Mouse (Mus musculus) small intestine, adult 2 months (tissue): ENCODE measurements at regions not wholly inside any gene's neighbourhood (a gene's known extent, or its start where the extent isn't known, plus 50 kb on each side); places are given as distances from the start of the nearest gene placed in this dataset.

Experiments used
- H3K27ac ChIP-seq: fragments of 200-500 bp; 2 replicates; pipeline ENCODE4 v1.5.1; 2012; ENCODE audit warnings: low read depth, low read length, control low read depth, inconsistent platforms; ENCODE audit not compliant: insufficient read depth
- H3K27me3 ChIP-seq: fragments of 200-500 bp; 2 replicates; pipeline ENCODE4 v1.6.1; 2012; ENCODE audit warnings: mild to moderate bottlenecking, moderate library complexity, low read length, inconsistent platforms; ENCODE audit not compliant: control insufficient read depth, insufficient read depth
- H3K36me3 ChIP-seq: fragments of 200-500 bp; 2 replicates; pipeline ENCODE4 v1.6.1; 2012; ENCODE audit warnings: mild to moderate bottlenecking, low read length, control low read depth, inconsistent platforms; ENCODE audit not compliant: control insufficient read depth, insufficient read depth
- H3K4me1 ChIP-seq: fragments of 200-500 bp; 2 replicates; pipeline ENCODE4 v1.6.1; 2012; ENCODE audit warnings: low read length, inconsistent platforms, mixed read lengths; ENCODE audit not compliant: control insufficient read depth, insufficient read depth, insufficient read length
- H3K4me3 ChIP-seq: fragments of 200-500 bp; 2 replicates; pipeline ENCODE4 v1.5.1; 2012; ENCODE audit warnings: low read depth, mild to moderate bottlenecking, control low read depth, inconsistent platforms, low read length, moderate library complexity
- CTCF ChIP-seq: fragments of 200-500 bp; IDR thresholded peaks from 2 replicates; pipeline ENCODE4 v1.5.1; 2012; ENCODE audit warnings: low read depth, mild to moderate bottlenecking, control low read depth, inconsistent platforms, low read length, moderate library complexity, mixed read lengths; ENCODE audit not compliant: insufficient replicate concordance, insufficient read length; ENCODE audit errors: extremely low read depth
- POLR2A ChIP-seq: fragments of 200-500 bp; IDR thresholded peaks from 2 replicates; pipeline ENCODE4 v1.6.1; 2012; ENCODE audit warnings: low read depth, mild to moderate bottlenecking, control low read depth, inconsistent platforms, low read length, moderate library complexity
- WGBS: fragments of 180-500 bp; shearing (Covaris S2); methylation state at CpG from one replicate; pipeline ENCODE4 v1.1.7; 2018; 5-methylcytosine and 5-hydroxymethylcytosine counted together

- Histone ChIP-seq H3K4me1 (no peaks in the 10 kb centered on the region), H3K36me3 (no peaks in the 10 kb centered on the region), H3K27ac (no peak overlapping the region), H3K4me3 (no peak overlapping the region), H3K27me3 (no peaks in the 10 kb centered on the region)
- WGBS: 36% methylated on average over 1 of the region's 1 CpGs
- TF ChIP-seq CTCF (no peak), POLR2A (no peak)
Observed at GRCm38 (mm10) chr7:117759506-117759905, 356.5 kb downstream of the Rps15a start.

DNA sequence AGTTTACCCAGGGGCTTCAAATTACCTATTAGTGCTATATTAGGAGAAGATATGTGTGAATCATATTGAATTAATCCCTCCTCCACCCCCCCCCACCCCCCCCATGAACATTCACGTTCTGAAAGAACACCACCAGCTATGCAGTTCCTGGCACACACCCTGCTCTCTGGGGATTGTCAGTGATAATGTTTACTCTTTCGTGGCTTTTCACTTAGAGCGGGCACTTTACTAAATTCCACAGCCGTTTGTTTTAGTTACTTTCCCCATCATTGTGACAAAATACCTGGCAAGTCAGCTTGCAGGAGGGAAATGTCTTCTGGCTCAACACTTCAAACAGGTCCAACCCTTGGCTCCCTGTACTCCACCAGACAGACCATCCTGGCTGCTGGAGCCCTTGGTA, 359.0 kb downstream of the Rps15a start:
- 15% methylated on average over 4 of the region's 4 CpGs for WGBS
- Histone ChIP-seq H3K36me3 (no peaks in the 10 kb centered on the region), H3K4me3 (no peak overlapping the region), H3K27ac (no peak overlapping the region), H3K4me1 (0 out of 2 replicates have a peak, but pooled peaks cover 3% of the 10 kb centered on the region), H3K27me3 (no peaks in the 10 kb centered on the region)
- no peak for TF ChIP-seq CTCF
- no peak for TF ChIP-seq POLR2A

GRCm38 (mm10) chr7:117755830-117756229, 360.2 kb downstream of the Rps15a start:
- Histone ChIP-seq H3K4me1 (0 out of 2 replicates have a peak, but pooled peaks cover 3% of the 10 kb centered on the region), H3K27me3 (no peaks in the 10 kb centered on the region), H3K27ac (no peak overlapping the region), H3K4me3 (no peak overlapping the region), H3K36me3 (no peaks in the 10 kb centered on the region)
- TF ChIP-seq CTCF: no peak
- no peak for TF ChIP-seq POLR2A
- 66% methylated on average over 5 of the region's 5 CpGs for WGBS

DNA sequence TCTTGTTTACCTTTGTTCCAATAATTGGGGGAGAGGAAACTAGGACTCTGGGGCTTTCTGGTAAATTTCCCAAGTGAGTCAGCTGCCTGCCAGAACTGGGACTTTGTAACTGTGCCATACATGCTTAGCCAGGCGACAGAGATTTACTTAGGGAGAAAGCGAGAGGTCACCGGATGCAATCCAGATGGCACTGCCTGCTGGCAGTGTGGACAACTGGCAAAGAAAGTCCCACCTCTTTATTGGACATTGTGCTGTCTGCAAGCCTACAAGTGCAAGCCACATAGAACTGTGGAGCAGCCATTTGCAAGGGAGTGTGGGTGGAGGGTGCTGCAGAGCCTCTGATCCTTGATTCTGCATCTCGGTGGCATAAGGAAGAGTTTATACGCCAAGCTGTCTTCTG, 362.7 kb downstream of the Rps15a start:
- Histone ChIP-seq H3K27ac (no peak overlapping the region), H3K4me3 (no peak overlapping the region), H3K36me3 (no peaks in the 10 kb centered on the region), H3K4me1 (0 out of 2 replicates have a peak, but pooled peaks cover 3% of the 10 kb centered on the region), H3K27me3 (no peaks in the 10 kb centered on the region)
- no peak for TF ChIP-seq CTCF
- TF ChIP-seq POLR2A: no peak
- 33% methylated on average over 5 of the region's 5 CpGs for WGBS

DNA sequence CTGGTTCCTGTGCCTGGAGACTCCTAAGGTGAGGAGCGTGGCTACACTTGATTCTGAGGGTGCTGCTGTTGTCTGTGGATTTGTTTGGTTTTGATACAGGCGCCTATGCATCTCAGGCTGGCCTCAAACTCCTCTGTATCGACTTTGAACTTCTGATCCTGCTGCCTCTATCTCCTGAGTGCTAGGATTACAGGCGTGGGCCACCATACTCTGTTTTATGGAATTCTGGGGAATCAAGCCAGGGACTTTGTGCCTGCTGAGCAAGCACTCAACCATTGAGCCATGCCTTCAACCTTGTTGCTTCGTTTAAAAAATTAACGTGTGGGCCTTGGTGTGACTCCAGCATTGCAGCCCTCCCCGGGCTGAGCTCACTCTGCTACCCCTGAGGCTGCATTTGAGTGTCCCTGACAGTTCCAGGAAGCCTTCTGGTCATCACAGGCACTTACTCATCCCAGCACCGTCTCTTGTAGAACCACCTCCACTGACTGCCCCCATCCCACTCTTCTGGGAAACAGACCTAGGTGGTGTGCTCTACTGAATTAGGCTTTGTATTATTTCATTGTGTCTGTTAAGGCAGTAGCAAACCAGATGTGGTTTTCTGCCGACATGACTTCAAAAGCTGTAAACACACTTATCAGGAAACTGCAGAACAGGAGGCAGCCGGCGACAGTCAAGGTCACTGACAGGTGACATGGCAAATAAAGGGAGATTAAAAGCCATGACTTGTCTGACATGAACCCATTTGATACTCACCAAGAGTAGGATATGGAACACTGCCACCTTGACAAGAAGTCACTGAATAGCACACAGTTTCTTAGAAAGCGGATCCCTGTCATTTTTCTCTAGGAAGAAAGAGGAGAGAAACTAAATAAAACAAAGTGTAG, 363.4 kb downstream of the Rps15a start:
- H3K27me3 ChIP-seq: no peaks in the 10 kb centered on the region
- no peaks in the 10 kb centered on the region for H3K36me3 ChIP-seq
- 0 out of 2 replicates have a peak, but pooled peaks cover 3% of the 10 kb centered on the region for H3K4me1 ChIP-seq
- TF ChIP-seq POLR2A (no peak), CTCF (no peak)
- WGBS: 16% methylated on average over 12 of the region's 12 CpGs
- no peak overlapping the region for H3K27ac ChIP-seq
- H3K4me3 ChIP-seq: no peak overlapping the region

GRCm38 (mm10) chr7:117747991-117748390, 367.2 kb downstream of the Xylt1 start:
- H3K4me1 ChIP-seq: 0 out of 2 replicates have a peak, but pooled peaks cover 3% of the 10 kb centered on the region
- H3K4me3 ChIP-seq: no peak overlapping the region
- H3K27me3 ChIP-seq: no peaks in the 10 kb centered on the region
- H3K36me3 ChIP-seq: no peaks in the 10 kb centered on the region
- TF ChIP-seq CTCF: no peak
- H3K27ac ChIP-seq: no peak overlapping the region
- 69% methylated on average over 4 of the region's 4 CpGs for WGBS

- H3K27ac ChIP-seq: no peak overlapping the region
- no peaks in the 10 kb centered on the region for H3K36me3 ChIP-seq
- TF ChIP-seq CTCF: no peak
- TF ChIP-seq POLR2A: no peak
- H3K27me3 ChIP-seq: no peaks in the 10 kb centered on the region
- 60% methylated on average over 4 of the region's 4 CpGs for WGBS
- H3K4me1 ChIP-seq: no peaks in the 10 kb centered on the region
- no peak overlapping the region for H3K4me3 ChIP-seq
Observed at GRCm38 (mm10) chr7:117746393-117746792, 365.6 kb downstream of the Xylt1 start.

- H3K4me1 ChIP-seq: no peaks in the 10 kb centered on the region
- no peak overlapping the region; the same call in 1 of the 2 replicates for H3K27ac ChIP-seq
- H3K27me3 ChIP-seq: no peaks in the 10 kb centered on the region
- WGBS: 27% methylated on average over 6 of the region's 6 CpGs
- H3K36me3 ChIP-seq: no peaks in the 10 kb centered on the region
- H3K4me3 ChIP-seq: no peak overlapping the region
- TF ChIP-seq POLR2A (no peak), CTCF (no peak)
Observed at GRCm38 (mm10) chr7:117739706-117740105, 358.9 kb downstream of the Xylt1 start.
